Mouse (Mus musculus) MEL (cell line): ENCODE results near the gene Prps2. TPM values are rescaled to one million over a fixed set of nuclear protein-coding genes. Genes with fewer than 3 reads are reported as not detected.

Source experiments
- DNase-seq: peaks from one replicate; pipeline ENCODE4 v3.0.0; 2011; ENCODE audit warnings: low read depth, low spot score
- H3K27ac ChIP-seq: 2 replicates; pipeline ENCODE4 v1.5.1; 2012; ENCODE audit warnings: low read depth, mild to moderate bottlenecking, control low read depth, low read length, moderate library complexity; ENCODE audit not compliant: control insufficient read depth
- H3K27me3 ChIP-seq, 2 experiments: fragments of 150-350 bp in 1 of 2; sonication (generic) in 1 of 2; 2 replicates each; pipeline ENCODE4 v1.6.1; 2012; ENCODE audit warnings: low read length in 2 of 2, mild to moderate bottlenecking in 2 of 2, improper control_type of control experiment in 1 of 2, moderate library complexity in 1 of 2; ENCODE audit not compliant: insufficient read depth in 2 of 2, control insufficient read depth in 1 of 2
- H3K36me3 ChIP-seq, 2 experiments: 2 replicates each; pipeline ENCODE4 v1.6.1; 2012 to 2014; ENCODE audit warnings: low read length in 2 of 2, improper control_type of control experiment in 1 of 2, inconsistent platforms in 1 of 2, mild to moderate bottlenecking in 1 of 2; ENCODE audit not compliant: insufficient read depth in 2 of 2, control insufficient read depth in 1 of 2
- H3K4me1 ChIP-seq, 2 experiments: fragments of 150-350 bp in 1 of 2; sonication (generic) in 1 of 2; 2 replicates each; pipeline ENCODE4 v1.6.1; 2012; ENCODE audit warnings: low read length in 2 of 2, improper control_type of control experiment in 1 of 2, mild to moderate bottlenecking in 1 of 2; ENCODE audit not compliant: insufficient read depth in 2 of 2, control insufficient read depth in 1 of 2
- H3K4me3 ChIP-seq, 2 experiments: fragments of 150-350 bp in 1 of 2; sonication (generic) in 1 of 2; 2 replicates each; pipeline ENCODE4 v1.5.1; 2012; ENCODE audit warnings: low read depth in 2 of 2, low read length in 2 of 2, mild to moderate bottlenecking in 2 of 2, moderate library complexity in 2 of 2, control low read depth in 1 of 2, improper control_type of control experiment in 1 of 2; ENCODE audit not compliant: control insufficient read depth in 1 of 2, insufficient read depth in 1 of 2
- H3K79me2 ChIP-seq: 2 replicates; pipeline ENCODE4 v1.6.1; 2012; ENCODE audit warnings: mild to moderate bottlenecking, low read length, moderate library complexity; ENCODE audit not compliant: control insufficient read depth, poor library complexity, insufficient read depth
- H3K9ac ChIP-seq: 2 replicates; pipeline ENCODE4 v1.6.1; 2012; ENCODE audit warnings: low read depth, mild to moderate bottlenecking, control low read depth, low read length, moderate library complexity; ENCODE audit not compliant: control insufficient read depth, poor library complexity, severe bottlenecking
- H3K9me3 ChIP-seq: fragments of 150-350 bp; sonication (generic); replicated peaks from 2 replicates; pipeline ENCODE4 v1.6.1; 2012; ENCODE audit warnings: mild to moderate bottlenecking, low read length, improper control_type of control experiment, moderate library complexity; ENCODE audit not compliant: insufficient read depth
- CHD2 ChIP-seq: IDR thresholded peaks from 2 replicates; pipeline ENCODE4 v1.6.1; 2011; ENCODE audit warnings: low read length, improper control_type of control experiment
- CTCF ChIP-seq, 3 experiments: IDR thresholded peaks in 2 of 3; conservative IDR thresholded peaks in 1 of 3; 2 replicates each; pipeline ENCODE4 v1.5.1; 2011 to 2012; ENCODE audit warnings: low read length in 3 of 3, low read depth in 2 of 3, mild to moderate bottlenecking in 2 of 3, improper control_type of control experiment in 1 of 3, inconsistent platforms in 1 of 3, mixed read lengths in 1 of 3, moderate library complexity in 1 of 3; ENCODE audit not compliant: control insufficient read depth in 1 of 3, insufficient read depth in 1 of 3, poor library complexity in 1 of 3, severe bottlenecking in 1 of 3
- E2F4 ChIP-seq: IDR thresholded peaks from 2 replicates; pipeline ENCODE4 v1.6.1; 2011; ENCODE audit warnings: low read depth, low read length, improper control_type of control experiment, borderline replicate concordance
- ELF1 ChIP-seq: IDR thresholded peaks from 2 replicates; pipeline ENCODE4 v1.6.1; 2014; ENCODE audit warnings: low read depth, mild to moderate bottlenecking, inconsistent platforms, low read length, improper control_type of control experiment, moderate library complexity
- EP300 ChIP-seq, 2 experiments: IDR thresholded peaks; 2 replicates each; pipeline ENCODE4 v1.6.1; 2011; ENCODE audit warnings: improper control_type of control experiment in 2 of 2, low read length in 2 of 2, low read depth in 1 of 2, mild to moderate bottlenecking in 1 of 2
- GABPA ChIP-seq: IDR thresholded peaks from 2 replicates; pipeline ENCODE4 v1.6.1; 2012; ENCODE audit warnings: low read depth, mild to moderate bottlenecking, inconsistent platforms, low read length, improper control_type of control experiment, moderate library complexity
- HCFC1 ChIP-seq: IDR thresholded peaks from 2 replicates; pipeline ENCODE4 v1.6.1; 2012; ENCODE audit warnings: low read depth, mild to moderate bottlenecking, inconsistent platforms, low read length, improper control_type of control experiment, moderate library complexity
- MAZ ChIP-seq: IDR thresholded peaks from 2 replicates; pipeline ENCODE4 v1.6.1; 2012; ENCODE audit warnings: low read depth, mild to moderate bottlenecking, inconsistent platforms, low read length, improper control_type of control experiment
- MEF2A ChIP-seq: IDR thresholded peaks from 2 replicates; pipeline ENCODE4 v1.6.1; 2014; ENCODE audit warnings: low read depth, mild to moderate bottlenecking, inconsistent platforms, low read length, improper control_type of control experiment; ENCODE audit not compliant: poor library complexity, insufficient replicate concordance, severe bottlenecking; ENCODE audit errors: extremely low read depth
- MYC ChIP-seq: IDR thresholded peaks from 2 replicates; pipeline ENCODE4 v1.6.1; 2011; ENCODE audit warnings: low read depth, mild to moderate bottlenecking, low read length, improper control_type of control experiment, moderate library complexity
- NRF1 ChIP-seq: IDR thresholded peaks from 2 replicates; pipeline ENCODE4 v1.6.1; 2014; ENCODE audit warnings: low read depth, mild to moderate bottlenecking, inconsistent platforms, low read length, improper control_type of control experiment, moderate library complexity; ENCODE audit not compliant: poor library complexity, insufficient read depth, severe bottlenecking
- POLR2A ChIP-seq, 2 experiments: IDR thresholded peaks; 2 replicates each; pipeline ENCODE4 v1.6.1; 2011 to 2012; ENCODE audit warnings: low read length in 2 of 2, mild to moderate bottlenecking in 2 of 2, control low read depth in 1 of 2, improper control_type of control experiment in 1 of 2, low read depth in 1 of 2, moderate library complexity in 1 of 2; ENCODE audit not compliant: control insufficient read depth in 1 of 2, insufficient read depth in 1 of 2, poor library complexity in 1 of 2
- POLR2AphosphoS2 ChIP-seq: IDR thresholded peaks from 2 replicates; pipeline ENCODE4 v1.6.1; 2011; ENCODE audit warnings: low read length, improper control_type of control experiment
- POLR2AphosphoS5 ChIP-seq: IDR thresholded peaks from 2 replicates; pipeline ENCODE4 v1.6.1; 2012; ENCODE audit warnings: low read depth, borderline replicate concordance, mild to moderate bottlenecking, inconsistent platforms, low read length, moderate library complexity, mixed read lengths
- RCOR1 ChIP-seq: IDR thresholded peaks from 2 replicates; pipeline ENCODE4 v1.6.1; 2012; ENCODE audit warnings: low read depth, mild to moderate bottlenecking, inconsistent platforms, low read length, improper control_type of control experiment
- SMC3 ChIP-seq: IDR thresholded peaks from 2 replicates; pipeline ENCODE4 v1.6.1; 2011; ENCODE audit warnings: low read depth, low read length, improper control_type of control experiment
- TAL1 ChIP-seq: IDR thresholded peaks from 2 replicates; pipeline ENCODE4 v1.6.1; 2012; ENCODE audit warnings: mild to moderate bottlenecking, inconsistent platforms, low read length, moderate library complexity, mixed read lengths
- TBP ChIP-seq: IDR thresholded peaks from 2 replicates; pipeline ENCODE4 v1.8.0; 2011; ENCODE audit warnings: low read depth, low read length, improper control_type of control experiment
- TCF12 ChIP-seq: IDR thresholded peaks from 2 replicates; pipeline ENCODE4 v1.6.1; 2014; ENCODE audit warnings: low read depth, mild to moderate bottlenecking, inconsistent platforms, low read length, improper control_type of control experiment, moderate library complexity
- ZC3H11A ChIP-seq: IDR thresholded peaks from 2 replicates; pipeline ENCODE4 v1.6.1; 2012; ENCODE audit warnings: low read depth, mild to moderate bottlenecking, inconsistent platforms, low read length, improper control_type of control experiment
- ZNF384 ChIP-seq: IDR thresholded peaks from 2 replicates; pipeline ENCODE4 v1.6.1; 2012; ENCODE audit warnings: low read depth, mild to moderate bottlenecking, inconsistent platforms, low read length, improper control_type of control experiment
- polyA plus RNA-seq, 2 experiments: library from polyadenylated mRNA; stranded (reverse) in 1 of 2; unstranded in 1 of 2; fragments of >175 nt in 1 of 2; fragments of >200 nt in 1 of 2; gene quantifications; 2 replicates each; pipeline versions ENCODE4 v1.2.1 to v1.2.4; 2012; ENCODE audit warnings: low replicate concordance in 2 of 2, low read depth in 1 of 2; ENCODE audit not compliant: insufficient read length in 2 of 2, insufficient read depth in 1 of 2, missing spikeins in 1 of 2
- total RNA-seq: library from RNA; depleted of rRNA; stranded (reverse); fragments of 300-350 nt; gene quantifications from 2 replicates; pipeline ENCODE4 v1.2.3, GENCODE M21; 2012

Prps2 gene
- total and polyA plus RNA-seq, 3 experiments, result not detected

- no peaks in the 10 kb centered on the region for H3K36me3 ChIP-seq
- H3K9me3 ChIP-seq, result no peaks in the 10 kb centered on the region
- no peak for DNase-seq
- TF ChIP-seq SMC3 (no peak), POLR2A (IDR thresholded peaks at IDR 0.05; ENCODE audit: control insufficient read depth in 1 of 2, insufficient read depth in 1 of 2, low read depth in 1 of 2, low read length in 2 of 2, poor library complexity in 1 of 2) (no peak), MEF2A (no peak), POLR2AphosphoS2 (no peak), CHD2 (no peak), TCF12 (no peak), ZNF384 (no peak), MAZ (no peak), MYC (no peak), NRF1 (no peak), ELF1 (no peak), TAL1 (no peak), E2F4 (no peak), POLR2AphosphoS5 (no peak), CTCF (IDR thresholded peaks at IDR 0.05 in 2 of 3, conservative IDR thresholded peaks at IDR 0.05 in 1 of 3; ENCODE audit: control insufficient read depth in 1 of 3, insufficient read depth in 1 of 3, low read depth in 2 of 3, low read length in 3 of 3, poor library complexity in 1 of 3, severe bottlenecking in 1 of 3) (no peak), TBP (no peak), EP300 (IDR thresholded peaks at IDR 0.05; ENCODE audit: low read depth in 1 of 2, low read length in 2 of 2) (no peak), GABPA (no peak), RCOR1 (no peak)
- H3K4me3 ChIP-seq, result no peak overlapping the region
- H3K79me2 ChIP-seq, result no peaks in the 10 kb centered on the region
- no peaks in the 10 kb centered on the region for H3K27me3 ChIP-seq
- no peak overlapping the region for H3K9ac ChIP-seq
- no peaks in the 10 kb centered on the region for H3K4me1 ChIP-seq
- H3K27ac ChIP-seq, result no peak overlapping the region
These were observed 12.4 kb upstream of the Prps2 start for GRCm38 (mm10) chrX:167394940-167395339.

- Histone ChIP-seq H3K9me3 (no peaks in the 10 kb centered on the region), H3K9ac (no peak overlapping the region), H3K4me1 (no peaks in the 10 kb centered on the region), H3K27ac (no peak overlapping the region), H3K79me2 (no peaks in the 10 kb centered on the region)
- no peak for DNase-seq
- no peak for TF ChIP-seq HCFC1
- no peak for TF ChIP-seq POLR2A (IDR thresholded peaks at IDR 0.05; ENCODE audit: control insufficient read depth in 1 of 2, insufficient read depth in 1 of 2, low read depth in 1 of 2, low read length in 2 of 2, poor library complexity in 1 of 2)
- no peak for TF ChIP-seq ZC3H11A
- TF ChIP-seq, all 39 proteins: peak for 0
- Histone ChIP-seq H3K4me3 (no peak overlapping the region), H3K27me3 (no peaks in the 10 kb centered on the region), H3K36me3 (no peaks in the 10 kb centered on the region)
These were observed 4.1 kb upstream of the Prps2 start for GRCm38 (mm10) chrX:167386647-167387046.
